Mouse (Mus musculus): ENCODE data around the gene Gpc6.

DNA sequence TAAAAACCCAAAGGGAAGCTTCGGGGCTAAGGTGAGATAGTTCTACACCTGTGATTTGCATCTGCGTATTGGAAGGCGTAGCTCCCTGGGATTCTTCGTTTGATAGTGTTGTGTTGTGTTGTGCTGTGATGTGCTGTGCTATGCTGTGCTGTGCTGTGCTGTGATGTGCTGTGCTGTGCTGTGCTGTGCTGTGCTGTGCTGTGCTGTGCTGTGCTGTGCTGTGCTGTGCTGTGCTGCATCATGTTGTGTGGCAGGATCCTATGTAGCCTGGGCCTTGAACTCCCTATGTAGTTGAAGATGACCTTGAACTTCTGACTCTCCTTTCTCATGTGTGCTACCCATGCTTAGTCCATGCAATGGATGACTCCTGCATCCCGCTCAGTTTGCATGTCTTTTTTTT is 994.5 kb downstream of the Gpc6 start:
- no peak for TF ChIP-seq MXI1 (IDR thresholded peaks at IDR 0.05; ENCODE audit: low read depth, low read length)
- no peak for TF ChIP-seq POLR2A (IDR thresholded peaks at IDR 0.05; ENCODE audit: control insufficient read depth in 1 of 2, insufficient read depth in 1 of 2, low read depth in 1 of 2, low read length in 2 of 2, poor library complexity in 1 of 2)
